8 mouse cellular contexts compared by ENCODE assay signal in the genomic region with DNA sequence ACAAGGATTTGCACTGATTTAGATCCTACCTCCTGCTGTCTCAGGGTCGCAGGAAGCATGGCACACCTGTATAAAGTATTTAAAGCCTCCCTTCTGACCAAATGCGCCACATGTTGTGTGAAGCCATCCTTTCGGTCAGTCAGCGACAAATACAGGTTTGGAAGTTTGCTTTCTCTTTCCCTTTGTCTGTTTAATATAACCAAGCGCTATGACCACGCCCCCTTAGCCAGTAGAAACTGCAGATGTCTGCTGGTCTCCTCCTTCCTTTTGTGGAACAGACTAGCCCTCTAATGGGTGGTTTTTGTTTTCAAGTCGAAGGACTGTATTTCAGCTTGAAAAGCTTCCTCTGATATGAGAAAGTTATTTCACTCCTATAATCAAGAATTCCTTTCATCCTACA.
DNase-seq lines count a peak whose midpoint lies in the region; ATAC-seq and TF ChIP-seq lines count a peak whose summit lies in the region.
"Had no signal": no experiment of that assay in that cellular context is flagged by ENCODE, and none has a peak within 500 bp of the region (broad histone marks: within the 10 kb centered on the region; RNA-seq: fewer than 3 reads in every experiment).

No protein-coding gene starts in this region.

- peak; percentile 7 to 10 for DNase-seq in heart, adult 18-20 months
- DNase-seq in heart, postnatal 25 days (ENCODE audit: low spot score) = no peak
- DNase-seq in CH12.LX (ENCODE audit: extremely low read depth) = peak; percentile 92
- DNase-seq in limb, embryonic 14.5 days (ENCODE audit: low spot score) = peak; percentile 21
- no peak for DNase-seq in cerebellum, adult 11-12 months
- DNase-seq in thymus, postnatal 25 days = no peak
- DNase-seq: liver, embryonic 13.5 days had no signal

- H3K27me3 ChIP-seq in CH12.LX (replicated peaks) = no peaks in the 10 kb centered on the region
- H3K27me3 ChIP-seq in embryonic facial prominence, embryonic 15.5 days = no peaks in the 10 kb centered on the region
- no peaks in the 10 kb centered on the region for H3K27me3 ChIP-seq in limb, embryonic 14.5 days (ENCODE audit: control insufficient read depth, insufficient read depth, low read length)
- H3K27me3 ChIP-seq: liver, embryonic 13.5 days had no signal

- H3K9me3 ChIP-seq in CH12.LX (replicated peaks; ENCODE audit: low read length) = no peaks in the 10 kb centered on the region
- no peaks in the 10 kb centered on the region for H3K9me3 ChIP-seq in embryonic facial prominence, embryonic 15.5 days (replicated peaks)
- H3K9me3 ChIP-seq in limb, embryonic 14.5 days (ENCODE audit: control insufficient read depth, low read length) = no peaks in the 10 kb centered on the region
- H3K9me3 ChIP-seq: liver, embryonic 13.5 days had no signal

- dilution Hi-C loops in CH12.LX (cut with MboI; ENCODE audit: extremely low pct_ligation_motif_present, extremely low pct_unique_long_range_greater_than_20kb, low sequenced_read_pairs) = no loop called here

- peaks cover 22 to 68% of the 10 kb centered on the region in 2 experiments for H3K4me1 ChIP-seq in CH12.LX (ENCODE audit: control insufficient read depth in 1 of 2, insufficient read depth in 2 of 2)
- H3K4me1 ChIP-seq in embryonic facial prominence, embryonic 15.5 days = peaks cover 12% of the 10 kb centered on the region
- H3K4me1 ChIP-seq in limb, embryonic 14.5 days (ENCODE audit: control insufficient read depth, insufficient read depth, low read length) = peaks cover 21% of the 10 kb centered on the region

- intact Hi-C loops in heart, postnatal 25 days (cut with DNase I) = no loop called here

- H3K27ac ChIP-seq in CH12.LX (ENCODE audit: insufficient read depth, low read depth) = peak overlapping the region; percentile 97; the same call in 1 of the 2 replicates
- H3K27ac ChIP-seq in embryonic facial prominence, embryonic 15.5 days (replicated peaks) = peak overlapping the region; percentile 17; the same call in 1 of the 2 replicates
- H3K27ac ChIP-seq in limb, embryonic 14.5 days (replicated peaks; ENCODE audit: low read depth, low read length) = no peak overlapping the region
- H3K27ac ChIP-seq: liver, embryonic 13.5 days had no signal

- ATAC-seq in embryonic facial prominence, embryonic 15.5 days (ENCODE audit: insufficient number of reproducible peaks, low FRiP score, low TSS enrichment, low read depth) = no peak
- ATAC-seq in limb, embryonic 14.5 days (ENCODE audit: low FRiP score, low read depth) = no peak

- H3K9ac ChIP-seq in CH12.LX (ENCODE audit: insufficient read depth, low read depth) = peak overlapping the region; percentile 16; the same call in 1 of the 2 replicates
- H3K9ac ChIP-seq in embryonic facial prominence, embryonic 15.5 days = no peak overlapping the region
- H3K9ac ChIP-seq in limb, embryonic 14.5 days (ENCODE audit: low read depth, low read length, severe bottlenecking) = no peak overlapping the region
- H3K9ac ChIP-seq: liver, embryonic 13.5 days had no signal

- peak overlapping the region; percentile 79 for H3K4me2 ChIP-seq in CH12.LX (ENCODE audit: insufficient read depth, low read depth, poor library complexity, severe bottlenecking)
- 0 out of 2 replicates have a peak overlapping the region, but pooled peaks have one; percentile 19 for H3K4me2 ChIP-seq in embryonic facial prominence, embryonic 15.5 days (replicated peaks)
- H3K4me2 ChIP-seq in limb, embryonic 14.5 days (replicated peaks; ENCODE audit: low read depth, low read length, severe bottlenecking) = no peak overlapping the region
- H3K4me2 ChIP-seq: liver, embryonic 13.5 days had no signal

- no peaks in the 10 kb centered on the region for H3K36me3 ChIP-seq in CH12.LX (replicated peaks in 1 of 2; ENCODE audit: control insufficient read depth in 1 of 2, insufficient read depth in 1 of 2, low read length in 1 of 2)
- no peaks in the 10 kb centered on the region for H3K36me3 ChIP-seq in embryonic facial prominence, embryonic 15.5 days
- no peaks in the 10 kb centered on the region for H3K36me3 ChIP-seq in limb, embryonic 14.5 days (ENCODE audit: control insufficient read depth, insufficient read depth, low read length)
- H3K36me3 ChIP-seq: liver, embryonic 13.5 days had no signal

- TF ChIP-seq RAD21 in CH12.LX (IDR thresholded peaks at IDR 0.05; ENCODE audit: low read depth, low read length) = no peak; the same call in 1 of the 2 replicates

- peak; percentile 49 for TF ChIP-seq POLR2A in CH12.LX (IDR thresholded peaks at IDR 0.05; ENCODE audit: low read depth, low read length)
- no peak for TF ChIP-seq POLR2A in limb, embryonic 14.5 days (IDR thresholded peaks at IDR 0.05; ENCODE audit: borderline replicate concordance, extremely low read depth, insufficient read depth, insufficient read length)

- H3K4me3 ChIP-seq in CH12.LX (replicated peaks in 1 of 3; ENCODE audit: low read depth in 2 of 3, low read length in 2 of 3, poor library complexity in 1 of 3) = peak overlapping the region; percentile 39 to 62 (median 50)
- no peak overlapping the region for H3K4me3 ChIP-seq in embryonic facial prominence, embryonic 15.5 days (replicated peaks)
- H3K4me3 ChIP-seq in limb, embryonic 14.5 days (replicated peaks; ENCODE audit: low read length) = no peak overlapping the region
- H3K4me3 ChIP-seq: liver, embryonic 13.5 days had no signal

- no peak for TF ChIP-seq CTCF in CH12.LX (conservative IDR thresholded peaks at IDR 0.05 in 1 of 2, IDR thresholded peaks at IDR 0.05 in 1 of 2; ENCODE audit: low read depth in 2 of 2, low read length in 2 of 2)

- H3K79me2 ChIP-seq in CH12.LX (replicated peaks; ENCODE audit: control insufficient read depth, extremely low read depth, insufficient read depth, poor library complexity, severe bottlenecking) = no peaks in the 10 kb centered on the region

- WGBS in embryonic facial prominence, embryonic 15.5 days = 42% methylated on average over 7 of the region's 7 CpGs
- WGBS in limb, embryonic 14.5 days = 54% methylated on average over 7 of the region's 7 CpGs

- in situ Hi-C loops in CH12.LX (cut with MboI; ENCODE audit: low pct_ligation_motif_present, low pct_unique_long_range_greater_than_20kb, low sequenced_read_pairs) = no loop called here

- no peak for TF ChIP-seq EP300 in CH12.LX (IDR thresholded peaks at IDR 0.05; ENCODE audit: low read length)

TF ChIP-seq in CH12.LX, 34 proteins besides CTCF, POLR2A, EP300 and RAD21:
- TF ChIP-seq JUN (IDR thresholded peaks at IDR 0.05; ENCODE audit: insufficient read depth, low read depth, low read length) (no peak), ZC3H11A (IDR thresholded peaks at IDR 0.05; ENCODE audit: low read depth, low read length) (no peak), CHD1 (IDR thresholded peaks at IDR 0.05; ENCODE audit: low read depth, low read length) (no peak), E2F4 (IDR thresholded peaks at IDR 0.05; ENCODE audit: insufficient replicate concordance, low read depth, low read length) (no peak), NRF1 (IDR thresholded peaks at IDR 0.05; ENCODE audit: low read depth, low read length) (no peak), MAX (IDR thresholded peaks at IDR 0.05; ENCODE audit: low read length) (0 out of 2 replicates have a peak, but pooled peaks have one; percentile 48), GABPA (IDR thresholded peaks at IDR 0.05; ENCODE audit: insufficient replicate concordance, low read depth, low read length) (no peak), UBTF (IDR thresholded peaks at IDR 0.05; ENCODE audit: low read depth, low read length) (no peak), RCOR1 (conservative IDR thresholded peaks at IDR 0.05; ENCODE audit: low read depth, low read length) (no peak; the same call in 1 of the 2 replicates), CHD2 (IDR thresholded peaks at IDR 0.05; ENCODE audit: low read length) (no peak), POLR2AphosphoS2 (IDR thresholded peaks at IDR 0.05; ENCODE audit: low read depth, low read length) (no peak), HCFC1 (IDR thresholded peaks at IDR 0.05; ENCODE audit: low read depth, low read length) (peak; percentile 42; the same call in 1 of the 2 replicates), ZMIZ1 (IDR thresholded peaks at IDR 0.05; ENCODE audit: low read depth, low read length) (no peak), MEF2A (IDR thresholded peaks at IDR 0.05; ENCODE audit: borderline replicate concordance, low read depth, low read length) (no peak; the same call in 1 of the 2 replicates), KAT2A (IDR thresholded peaks at IDR 0.05; ENCODE audit: insufficient replicate concordance, low read length) (no peak), USF1 (IDR thresholded peaks at IDR 0.05; ENCODE audit: low read depth, low read length) (no peak), MAZ (IDR thresholded peaks at IDR 0.05; ENCODE audit: low read depth, low read length) (no peak), MAFK (IDR thresholded peaks at IDR 0.05; ENCODE audit: insufficient replicate concordance, low read length) (no peak), TBP (conservative IDR thresholded peaks at IDR 0.05; ENCODE audit: low read depth, low read length) (peak; percentile 88), ZNF384 (IDR thresholded peaks at IDR 0.05; ENCODE audit: low read depth, low read length) (no peak), TCF12 (IDR thresholded peaks at IDR 0.05; ENCODE audit: low read depth, low read length) (no peak; the same call in 1 of the 2 replicates), USF2 (conservative IDR thresholded peaks at IDR 0.05; ENCODE audit: low read depth, low read length) (no peak), ETS1 (conservative IDR thresholded peaks at IDR 0.05; ENCODE audit: low read depth, low read length) (peak; percentile 52), IRF4 (IDR thresholded peaks at IDR 0.05; ENCODE audit: low read depth, low read length) (0 out of 2 replicates have a peak, but pooled peaks have one; percentile 25), ELF1 (IDR thresholded peaks at IDR 0.05; ENCODE audit: low read depth, low read length) (no peak), ZKSCAN1 (IDR thresholded peaks at IDR 0.05; ENCODE audit: borderline replicate concordance, low read depth, low read length) (no peak), MXI1 (IDR thresholded peaks at IDR 0.05; ENCODE audit: low read depth, low read length) (peak; percentile 37; the same call in 1 of the 2 replicates), JUND (conservative IDR thresholded peaks at IDR 0.05; ENCODE audit: low read depth, low read length) (no peak), PAX5 (IDR thresholded peaks at IDR 0.05; ENCODE audit: low read length) (no peak), NELFE (IDR thresholded peaks at IDR 0.05; ENCODE audit: low read depth, low read length) (peak; percentile 16; the same call in 1 of the 2 replicates), BHLHE40 (IDR thresholded peaks at IDR 0.05; ENCODE audit: low read depth, low read length) (no peak), SIN3A (IDR thresholded peaks at IDR 0.05; ENCODE audit: low read length) (no peak), MYC (IDR thresholded peaks at IDR 0.05; ENCODE audit: low read depth, low read length) (peak; percentile 66; the same call in 1 of the 2 replicates), SMC3 (IDR thresholded peaks at IDR 0.05; ENCODE audit: low read depth, low read length) (no peak)
TF ChIP-seq in CH12.LX: peak in this region for 8.

Comparison
In these comparisons a context has a peak if more than half of its experiments do, and no peak if none do; other contexts are left out.
1. DNase-seq: peak in heart, adult 18-20 months (2 of 2), CH12.LX (single experiment) and limb, embryonic 14.5 days (single experiment); none in heart, postnatal 25 days (single experiment), cerebellum, adult 11-12 months (single experiment) and thymus, postnatal 25 days (single experiment).
2. H3K4me3 ChIP-seq: peak in CH12.LX (3 of 3); none in embryonic facial prominence, embryonic 15.5 days (single experiment) and limb, embryonic 14.5 days (single experiment).